Mouse (Mus musculus) MEL (cell line): ENCODE data around the gene 4833439L19Rik. TPM values are rescaled to one million over a fixed set of nuclear protein-coding genes. Genes with fewer than 3 reads are reported as not detected.
A peak's percentile ranks its signal among the peaks of the same experiment; 100 is the strongest.

Experiments
- DNase-seq: peaks from one replicate; pipeline ENCODE4 v3.0.0; 2011; ENCODE audit warnings: low read depth, low spot score
- H3K27ac ChIP-seq: 2 replicates; pipeline ENCODE4 v1.5.1; 2012; ENCODE audit warnings: low read depth, mild to moderate bottlenecking, control low read depth, low read length, moderate library complexity; ENCODE audit not compliant: control insufficient read depth
- H3K27me3 ChIP-seq, 2 experiments: fragments of 150-350 bp in 1 of 2; sonication (generic) in 1 of 2; 2 replicates each; pipeline ENCODE4 v1.6.1; 2012; ENCODE audit warnings: low read length in 2 of 2, mild to moderate bottlenecking in 2 of 2, improper control_type of control experiment in 1 of 2, moderate library complexity in 1 of 2; ENCODE audit not compliant: insufficient read depth in 2 of 2, control insufficient read depth in 1 of 2
- H3K36me3 ChIP-seq, 2 experiments: 2 replicates each; pipeline ENCODE4 v1.6.1; 2012 to 2014; ENCODE audit warnings: low read length in 2 of 2, improper control_type of control experiment in 1 of 2, inconsistent platforms in 1 of 2, mild to moderate bottlenecking in 1 of 2; ENCODE audit not compliant: insufficient read depth in 2 of 2, control insufficient read depth in 1 of 2
- H3K4me1 ChIP-seq, 2 experiments: fragments of 150-350 bp in 1 of 2; sonication (generic) in 1 of 2; 2 replicates each; pipeline ENCODE4 v1.6.1; 2012; ENCODE audit warnings: low read length in 2 of 2, improper control_type of control experiment in 1 of 2, mild to moderate bottlenecking in 1 of 2; ENCODE audit not compliant: insufficient read depth in 2 of 2, control insufficient read depth in 1 of 2
- H3K4me3 ChIP-seq, 2 experiments: fragments of 150-350 bp in 1 of 2; sonication (generic) in 1 of 2; 2 replicates each; pipeline ENCODE4 v1.5.1; 2012; ENCODE audit warnings: low read depth in 2 of 2, low read length in 2 of 2, mild to moderate bottlenecking in 2 of 2, moderate library complexity in 2 of 2, control low read depth in 1 of 2, improper control_type of control experiment in 1 of 2; ENCODE audit not compliant: control insufficient read depth in 1 of 2, insufficient read depth in 1 of 2
- H3K79me2 ChIP-seq: 2 replicates; pipeline ENCODE4 v1.6.1; 2012; ENCODE audit warnings: mild to moderate bottlenecking, low read length, moderate library complexity; ENCODE audit not compliant: control insufficient read depth, poor library complexity, insufficient read depth
- H3K9ac ChIP-seq: 2 replicates; pipeline ENCODE4 v1.6.1; 2012; ENCODE audit warnings: low read depth, mild to moderate bottlenecking, control low read depth, low read length, moderate library complexity; ENCODE audit not compliant: control insufficient read depth, poor library complexity, severe bottlenecking
- H3K9me3 ChIP-seq: fragments of 150-350 bp; sonication (generic); replicated peaks from 2 replicates; pipeline ENCODE4 v1.6.1; 2012; ENCODE audit warnings: mild to moderate bottlenecking, low read length, improper control_type of control experiment, moderate library complexity; ENCODE audit not compliant: insufficient read depth
- CHD1 ChIP-seq: IDR thresholded peaks from 2 replicates; pipeline ENCODE4 v1.6.1; 2012; ENCODE audit warnings: low read depth, mild to moderate bottlenecking, inconsistent platforms, low read length, improper control_type of control experiment
- CHD2 ChIP-seq: IDR thresholded peaks from 2 replicates; pipeline ENCODE4 v1.6.1; 2011; ENCODE audit warnings: low read length, improper control_type of control experiment
- CTCF ChIP-seq, 3 experiments: IDR thresholded peaks in 2 of 3; conservative IDR thresholded peaks in 1 of 3; 2 replicates each; pipeline ENCODE4 v1.5.1; 2011 to 2012; ENCODE audit warnings: low read length in 3 of 3, low read depth in 2 of 3, mild to moderate bottlenecking in 2 of 3, improper control_type of control experiment in 1 of 3, inconsistent platforms in 1 of 3, mixed read lengths in 1 of 3, moderate library complexity in 1 of 3; ENCODE audit not compliant: control insufficient read depth in 1 of 3, insufficient read depth in 1 of 3, poor library complexity in 1 of 3, severe bottlenecking in 1 of 3
- E2F4 ChIP-seq: IDR thresholded peaks from 2 replicates; pipeline ENCODE4 v1.6.1; 2011; ENCODE audit warnings: low read depth, low read length, improper control_type of control experiment, borderline replicate concordance
- ELF1 ChIP-seq: IDR thresholded peaks from 2 replicates; pipeline ENCODE4 v1.6.1; 2014; ENCODE audit warnings: low read depth, mild to moderate bottlenecking, inconsistent platforms, low read length, improper control_type of control experiment, moderate library complexity
- EP300 ChIP-seq, 2 experiments: IDR thresholded peaks; 2 replicates each; pipeline ENCODE4 v1.6.1; 2011; ENCODE audit warnings: improper control_type of control experiment in 2 of 2, low read length in 2 of 2, low read depth in 1 of 2, mild to moderate bottlenecking in 1 of 2
- GATA1 ChIP-seq: IDR thresholded peaks from 2 replicates; pipeline ENCODE4 v1.6.1; 2011; ENCODE audit warnings: low read depth, low read length, improper control_type of control experiment
- HCFC1 ChIP-seq: IDR thresholded peaks from 2 replicates; pipeline ENCODE4 v1.6.1; 2012; ENCODE audit warnings: low read depth, mild to moderate bottlenecking, inconsistent platforms, low read length, improper control_type of control experiment, moderate library complexity
- MAFK ChIP-seq: IDR thresholded peaks from 2 replicates; pipeline ENCODE4 v1.6.1; 2011; ENCODE audit warnings: low read depth, mild to moderate bottlenecking, low read length, improper control_type of control experiment, borderline replicate concordance
- MXI1 ChIP-seq: IDR thresholded peaks from 2 replicates; pipeline ENCODE4 v1.6.1; 2011; ENCODE audit warnings: mild to moderate bottlenecking, low read depth, low read length, improper control_type of control experiment
- MYB ChIP-seq: IDR thresholded peaks from 2 replicates; pipeline ENCODE4 v1.6.1; 2011; ENCODE audit warnings: mild to moderate bottlenecking, low read depth, low read length, improper control_type of control experiment
- MYC ChIP-seq: IDR thresholded peaks from 2 replicates; pipeline ENCODE4 v1.6.1; 2011; ENCODE audit warnings: low read depth, mild to moderate bottlenecking, low read length, improper control_type of control experiment, moderate library complexity
- NELFE ChIP-seq: IDR thresholded peaks from 2 replicates; pipeline ENCODE4 v1.6.1; 2011; ENCODE audit warnings: low read depth, low read length, improper control_type of control experiment
- POLR2AphosphoS5 ChIP-seq: IDR thresholded peaks from 2 replicates; pipeline ENCODE4 v1.6.1; 2012; ENCODE audit warnings: low read depth, borderline replicate concordance, mild to moderate bottlenecking, inconsistent platforms, low read length, moderate library complexity, mixed read lengths
- RCOR1 ChIP-seq: IDR thresholded peaks from 2 replicates; pipeline ENCODE4 v1.6.1; 2012; ENCODE audit warnings: low read depth, mild to moderate bottlenecking, inconsistent platforms, low read length, improper control_type of control experiment
- SIN3A ChIP-seq: IDR thresholded peaks from 2 replicates; pipeline ENCODE4 v1.6.1; 2012; ENCODE audit warnings: low read length, improper control_type of control experiment, inconsistent platforms
- SMC3 ChIP-seq: IDR thresholded peaks from 2 replicates; pipeline ENCODE4 v1.6.1; 2011; ENCODE audit warnings: low read depth, low read length, improper control_type of control experiment
- TAL1 ChIP-seq: IDR thresholded peaks from 2 replicates; pipeline ENCODE4 v1.6.1; 2012; ENCODE audit warnings: mild to moderate bottlenecking, inconsistent platforms, low read length, moderate library complexity, mixed read lengths
- TBP ChIP-seq: IDR thresholded peaks from 2 replicates; pipeline ENCODE4 v1.8.0; 2011; ENCODE audit warnings: low read depth, low read length, improper control_type of control experiment
- TCF12 ChIP-seq: IDR thresholded peaks from 2 replicates; pipeline ENCODE4 v1.6.1; 2014; ENCODE audit warnings: low read depth, mild to moderate bottlenecking, inconsistent platforms, low read length, improper control_type of control experiment, moderate library complexity
- USF2 ChIP-seq, 2 experiments: IDR thresholded peaks; 2 replicates each; pipeline ENCODE4 v1.6.1; 2011 to 2012; ENCODE audit warnings: improper control_type of control experiment in 2 of 2, low read length in 2 of 2, borderline replicate concordance in 1 of 2, inconsistent platforms in 1 of 2, low read depth in 1 of 2, mild to moderate bottlenecking in 1 of 2; ENCODE audit not compliant: insufficient read depth in 1 of 2
- ZMIZ1 ChIP-seq: IDR thresholded peaks from 2 replicates; pipeline ENCODE4 v1.6.1; 2012; ENCODE audit warnings: low read depth, mild to moderate bottlenecking, inconsistent platforms, low read length, improper control_type of control experiment, moderate library complexity
- ZNF384 ChIP-seq: IDR thresholded peaks from 2 replicates; pipeline ENCODE4 v1.6.1; 2012; ENCODE audit warnings: low read depth, mild to moderate bottlenecking, inconsistent platforms, low read length, improper control_type of control experiment
- polyA plus RNA-seq, 2 experiments: library from polyadenylated mRNA; stranded (reverse) in 1 of 2; unstranded in 1 of 2; fragments of >175 nt in 1 of 2; fragments of >200 nt in 1 of 2; gene quantifications; 2 replicates each; pipeline versions ENCODE4 v1.2.1 to v1.2.4; 2012; ENCODE audit warnings: low replicate concordance in 2 of 2, low read depth in 1 of 2; ENCODE audit not compliant: insufficient read length in 2 of 2, insufficient read depth in 1 of 2, missing spikeins in 1 of 2
- total RNA-seq: library from RNA; depleted of rRNA; stranded (reverse); fragments of 300-350 nt; gene quantifications from 2 replicates; pipeline ENCODE4 v1.2.3, GENCODE M21; 2012

The 4833439L19Rik gene
- total and polyA plus RNA-seq, 3 experiments = 34.2 to 53.8 TPM; not detected in 1

DNA sequence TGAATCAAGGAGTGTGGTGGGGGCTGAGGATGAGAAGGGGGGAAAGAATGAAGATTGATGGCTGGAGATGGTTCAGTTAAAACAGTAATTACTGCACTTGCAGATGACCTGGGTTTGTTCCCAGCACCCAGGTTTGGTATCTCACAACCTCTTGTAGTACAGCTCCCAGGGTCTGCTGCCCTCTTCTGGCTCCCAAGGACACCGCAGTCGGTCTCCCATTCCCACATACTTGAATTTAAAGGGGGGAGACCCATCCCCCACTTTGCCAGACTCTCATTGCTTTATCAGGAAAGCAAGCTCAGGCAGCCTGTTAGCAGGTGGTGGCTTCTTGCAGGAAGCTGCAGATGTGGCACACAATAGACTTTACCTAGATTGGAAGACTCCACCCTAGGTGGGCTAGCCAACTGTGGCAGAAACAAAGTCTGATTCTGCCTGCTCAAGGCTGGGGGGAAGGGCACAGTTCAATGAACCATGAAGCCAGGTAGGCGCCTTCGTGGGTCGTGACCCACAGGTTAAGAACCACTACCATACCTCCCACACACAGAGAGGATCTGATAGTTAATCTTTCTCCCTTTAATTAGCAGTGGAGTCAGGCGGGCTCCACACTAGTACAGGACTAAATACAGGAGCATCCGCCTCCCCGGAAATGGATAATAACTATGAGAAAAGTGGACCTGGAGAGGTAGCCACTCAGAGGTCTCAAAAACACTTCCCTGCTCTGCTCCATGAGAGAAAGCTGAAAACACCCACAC is 535 bp upstream of the 4833439L19Rik start:
- peaks cover 20% of the 10 kb centered on the region for H3K79me2 ChIP-seq
- peak overlapping the region; percentile 66 for H3K9ac ChIP-seq
- peak overlapping the region; percentile 61 to 73 for H3K4me3 ChIP-seq
- TF ChIP-seq CTCF (IDR thresholded peaks at IDR 0.05 in 2 of 3, conservative IDR thresholded peaks at IDR 0.05 in 1 of 3; ENCODE audit: control insufficient read depth in 1 of 3, insufficient read depth in 1 of 3, low read depth in 2 of 3, low read length in 3 of 3, poor library complexity in 1 of 3, severe bottlenecking in 1 of 3) (peak; percentile 59 to 76 (median 65)), SMC3 (peak; percentile 37), ZMIZ1 (no peak), EP300 (IDR thresholded peaks at IDR 0.05; ENCODE audit: low read depth in 1 of 2, low read length in 2 of 2) (peak in 1 of 2 experiments; percentile 28; a peak in 1 of 4 replicates), CHD2 (no peak; the same call in 1 of the 2 replicates), POLR2AphosphoS5 (no peak), TBP (0 out of 2 replicates have a peak, but pooled peaks have one; percentile 22), MYC (0 out of 2 replicates have a peak, but pooled peaks have one; percentile 30), NELFE (no peak), GATA1 (no peak), TCF12 (0 out of 2 replicates have a peak, but pooled peaks have one; percentile 18), MYB (no peak)
- H3K4me1 ChIP-seq = peaks cover 0 to 13% of the 10 kb centered on the region in 2 experiments; a peak in 2 of 4 replicates
- peak overlapping the region; percentile 71 for H3K27ac ChIP-seq
- peak; percentile 85 for DNase-seq
- no peaks in the 10 kb centered on the region for H3K27me3 ChIP-seq
- no peaks in the 10 kb centered on the region for H3K9me3 ChIP-seq
- peaks cover 0 to 11% of the 10 kb centered on the region in 2 experiments; a peak in 2 of 4 replicates for H3K36me3 ChIP-seq

DNA sequence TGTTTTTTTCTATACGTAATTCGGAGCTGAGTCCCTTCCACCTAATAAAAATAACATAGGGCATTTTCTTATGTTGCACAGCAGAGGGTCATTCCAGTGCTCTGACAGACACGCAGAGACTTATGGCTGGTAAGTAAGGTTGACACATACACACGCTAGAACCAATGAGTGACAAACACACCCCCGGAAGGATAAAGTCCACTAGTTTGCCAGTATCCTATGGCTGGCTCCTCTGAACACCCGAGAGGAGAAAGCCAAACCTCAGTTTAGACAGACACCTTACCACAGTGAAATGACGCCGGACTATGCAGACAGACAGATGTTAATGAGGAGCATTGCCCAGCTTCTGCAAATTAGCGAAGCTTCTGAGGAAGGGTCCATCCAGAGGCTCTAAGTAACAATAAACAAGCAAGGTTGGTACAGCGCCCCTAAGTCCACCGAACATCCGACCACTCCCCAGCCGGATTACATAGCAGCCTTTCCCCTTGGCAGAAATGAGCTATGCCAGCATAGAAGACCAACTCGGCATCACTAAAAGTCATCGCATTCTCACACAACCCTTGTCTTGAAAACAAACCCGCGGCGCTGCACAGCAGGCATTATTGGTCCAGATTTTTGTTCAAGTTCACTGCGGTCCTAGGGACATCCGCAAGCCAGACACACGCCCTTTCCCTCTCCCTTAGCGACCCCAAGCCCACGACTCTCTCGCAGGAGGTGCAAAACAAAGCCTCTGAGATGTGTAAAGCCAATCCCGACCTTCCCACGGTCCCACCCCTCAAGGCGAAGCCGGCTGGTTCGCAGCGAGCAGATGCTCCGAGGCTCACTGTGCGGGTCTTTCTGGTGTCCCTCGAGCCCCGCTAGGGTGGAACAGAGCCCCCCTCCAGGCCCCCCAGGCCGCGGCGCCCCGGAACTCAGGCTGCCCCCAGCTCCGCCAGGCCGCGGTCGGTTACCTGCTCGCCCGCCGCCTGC is 719 bp downstream of the 4833439L19Rik start:
- TF ChIP-seq E2F4 (no peak), ZNF384 (no peak), ZMIZ1 (no peak), RCOR1 (no peak), SIN3A (no peak), TAL1 (no peak), MXI1 (no peak), ELF1 (no peak), MAFK (no peak), USF2 (IDR thresholded peaks at IDR 0.05; ENCODE audit: borderline replicate concordance in 1 of 2, insufficient read depth in 1 of 2, low read depth in 1 of 2, low read length in 2 of 2) (no peak), MYC (no peak), EP300 (IDR thresholded peaks at IDR 0.05; ENCODE audit: low read depth in 1 of 2, low read length in 2 of 2) (no peak), CHD1 (no peak), HCFC1 (no peak)
- H3K4me1 ChIP-seq = peaks cover 0 to 13% of the 10 kb centered on the region in 2 experiments; a peak in 2 of 4 replicates
- H3K27ac ChIP-seq = no peak overlapping the region
- H3K9me3 ChIP-seq = no peaks in the 10 kb centered on the region
- H3K27me3 ChIP-seq = no peaks in the 10 kb centered on the region
- peaks cover 22% of the 10 kb centered on the region for H3K79me2 ChIP-seq
- peak overlapping the region; percentile 61 to 73 for H3K4me3 ChIP-seq
- DNase-seq = peak; percentile 42
- peaks cover 0 to 11% of the 10 kb centered on the region in 2 experiments; a peak in 3 of 4 replicates for H3K36me3 ChIP-seq
- peak overlapping the region; percentile 89 for H3K9ac ChIP-seq
